19 mouse cellular contexts compared by ENCODE assay signal in genomic region chr17:62788783-62789182, GRCm38 (mm10).
DNase-seq lines count a peak whose midpoint lies in the region; ATAC-seq and TF ChIP-seq lines count a peak whose summit lies in the region.
"Had no signal": no experiment of that assay in that cellular context is flagged by ENCODE, and none has a peak within 500 bp of the region (broad histone marks: within the 10 kb centered on the region; RNA-seq: fewer than 3 reads in every experiment).

No protein-coding gene starts in this region.

- 36% methylated on average over 6 of the region's 6 CpGs for WGBS in embryonic facial prominence, embryonic 13.5 days
- WGBS in embryonic facial prominence, embryonic 10.5 days, result 40% methylated on average over 6 of the region's 6 CpGs
- WGBS in kidney, embryonic 14.5 days, result 60% methylated on average over 6 of the region's 6 CpGs
- WGBS in midbrain, embryonic 12.5 days, result 6% methylated on average over 6 of the region's 6 CpGs

- H3K4me2 ChIP-seq in embryonic facial prominence, embryonic 13.5 days, result peak overlapping the region; percentile 32
- no peak overlapping the region for H3K4me2 ChIP-seq in kidney, embryonic 14.5 days (replicated peaks; ENCODE audit: low read depth, low read length)
- peak overlapping the region; percentile 33; the same call in 1 of the 2 replicates for H3K4me2 ChIP-seq in midbrain, embryonic 12.5 days (replicated peaks)
- H3K4me2 ChIP-seq: heart, embryonic 15.5 days; intestine, embryonic 15.5 days; limb, embryonic 13.5 days had no signal

- TF ChIP-seq CTCF in ES-Bruce4 (IDR thresholded peaks at IDR 0.05; ENCODE audit: low read depth, low read length), result no peak

- no peak overlapping the region for H3K27ac ChIP-seq in embryonic facial prominence, embryonic 13.5 days
- H3K27ac ChIP-seq in embryonic facial prominence, embryonic 10.5 days (replicated peaks), result no peak overlapping the region
- H3K27ac ChIP-seq in kidney, embryonic 14.5 days (ENCODE audit: low read depth, low read length), result no peak overlapping the region
- H3K27ac ChIP-seq in ES-Bruce4 (ENCODE audit: insufficient read depth, low read length), result 0 out of 2 replicates have a peak overlapping the region, but pooled peaks have one; percentile 19
- H3K27ac ChIP-seq in midbrain, embryonic 12.5 days (replicated peaks), result no peak overlapping the region; the same call in 1 of the 2 replicates
- H3K27ac ChIP-seq: heart, embryonic 15.5 days; hindbrain, embryonic 10.5 days; intestine, embryonic 15.5 days; limb, embryonic 13.5 days; liver, embryonic 14.5 days had no signal

- no peak overlapping the region for H3K4me3 ChIP-seq in embryonic facial prominence, embryonic 13.5 days
- H3K4me3 ChIP-seq in embryonic facial prominence, embryonic 10.5 days, result no peak overlapping the region
- H3K4me3 ChIP-seq in kidney, embryonic 14.5 days (ENCODE audit: low read length), result no peak overlapping the region
- no peak overlapping the region for H3K4me3 ChIP-seq in ES-Bruce4 (ENCODE audit: low read depth, low read length)
- no peak overlapping the region for H3K4me3 ChIP-seq in midbrain, embryonic 12.5 days
- H3K4me3 ChIP-seq: heart, embryonic 15.5 days; hindbrain, embryonic 10.5 days; intestine, embryonic 15.5 days; limb, embryonic 13.5 days had no signal

- H3K9me3 ChIP-seq in embryonic facial prominence, embryonic 13.5 days, result no peaks in the 10 kb centered on the region
- H3K9me3 ChIP-seq in embryonic facial prominence, embryonic 10.5 days, result no peaks in the 10 kb centered on the region
- no peaks in the 10 kb centered on the region for H3K9me3 ChIP-seq in kidney, embryonic 14.5 days (ENCODE audit: control insufficient read depth, low read length)
- H3K9me3 ChIP-seq in ES-Bruce4 (replicated peaks; ENCODE audit: control insufficient read depth, insufficient read depth, low read length, poor library complexity, severe bottlenecking), result no peaks in the 10 kb centered on the region
- no peaks in the 10 kb centered on the region for H3K9me3 ChIP-seq in midbrain, embryonic 12.5 days
- H3K9me3 ChIP-seq: heart, embryonic 15.5 days; hindbrain, embryonic 10.5 days; intestine, embryonic 15.5 days; limb, embryonic 13.5 days had no signal

- H3K27me3 ChIP-seq in embryonic facial prominence, embryonic 13.5 days, result no peaks in the 10 kb centered on the region
- H3K27me3 ChIP-seq in embryonic facial prominence, embryonic 10.5 days (replicated peaks; ENCODE audit: low read depth, poor library complexity, severe bottlenecking), result no peaks in the 10 kb centered on the region
- no peaks in the 10 kb centered on the region for H3K27me3 ChIP-seq in kidney, embryonic 14.5 days (ENCODE audit: control insufficient read depth, insufficient read depth, low read length)
- peaks cover 2% of the 10 kb centered on the region; the same call in 1 of the 2 replicates for H3K27me3 ChIP-seq in ES-Bruce4 (ENCODE audit: control insufficient read depth, insufficient read depth, low read length, poor library complexity, severe bottlenecking)
- H3K27me3 ChIP-seq in midbrain, embryonic 12.5 days, result peaks cover 57% of the 10 kb centered on the region
- H3K27me3 ChIP-seq: heart, embryonic 15.5 days; intestine, embryonic 15.5 days had no signal

- ATAC-seq in embryonic facial prominence, embryonic 13.5 days (ENCODE audit: insufficient number of reproducible peaks, insufficient read depth, low FRiP score, low TSS enrichment, low read depth), result no peak
- no peak for ATAC-seq in kidney, embryonic 14.5 days (ENCODE audit: low FRiP score, low TSS enrichment)
- ATAC-seq in midbrain, embryonic 12.5 days (ENCODE audit: low FRiP score, low read depth), result no peak
- ATAC-seq: CD4-positive, CD25-positive, alpha-beta regulatory T cell, adult 4 months; intestine, embryonic 15.5 days had no signal

- no peak overlapping the region for H3K9ac ChIP-seq in embryonic facial prominence, embryonic 13.5 days
- H3K9ac ChIP-seq in kidney, embryonic 14.5 days (ENCODE audit: low read depth, low read length), result no peak overlapping the region
- no peak overlapping the region for H3K9ac ChIP-seq in ES-Bruce4 (ENCODE audit: low read depth, poor library complexity, severe bottlenecking)
- H3K9ac ChIP-seq in midbrain, embryonic 12.5 days (replicated peaks), result no peak overlapping the region
- H3K9ac ChIP-seq: heart, embryonic 15.5 days; intestine, embryonic 15.5 days; limb, embryonic 13.5 days; liver, embryonic 14.5 days had no signal

- TF ChIP-seq EP300 in ES-Bruce4 (IDR thresholded peaks at IDR 0.05; ENCODE audit: insufficient read depth, low read depth, low read length), result no peak

- H3K4me1 ChIP-seq in embryonic facial prominence, embryonic 13.5 days, result peaks cover 62% of the 10 kb centered on the region
- peaks cover 77% of the 10 kb centered on the region for H3K4me1 ChIP-seq in embryonic facial prominence, embryonic 10.5 days
- H3K4me1 ChIP-seq in kidney, embryonic 14.5 days (ENCODE audit: control insufficient read depth, insufficient read depth, low read length), result peaks cover 20% of the 10 kb centered on the region; the same call in 1 of the 2 replicates
- H3K4me1 ChIP-seq in ES-Bruce4 (ENCODE audit: control insufficient read depth, insufficient read depth, low read length), result peaks cover 1% of the 10 kb centered on the region
- peaks cover 66% of the 10 kb centered on the region for H3K4me1 ChIP-seq in midbrain, embryonic 12.5 days

- DNase-seq in embryonic facial prominence, embryonic 10.5 days (ENCODE audit: low spot score), result no peak
- peak; percentile 9 for DNase-seq in kidney, adult 11 months
- DNase-seq in urinary bladder, postnatal 25 days (ENCODE audit: low spot score), result no peak
- DNase-seq in adipocyte (ENCODE audit: low spot score), result no peak
- DNase-seq: adrenal gland, adult 2 months; cerebellum, adult 11 months; cerebellum, postnatal 14 days; right cerebral cortex, postnatal 25 days; thymus, postnatal 36 days had no signal

- TF ChIP-seq POLR2A in ES-Bruce4 (IDR thresholded peaks at IDR 0.05; ENCODE audit: insufficient read depth, low read length), result no peak

- H3K36me3 ChIP-seq in embryonic facial prominence, embryonic 13.5 days, result no peaks in the 10 kb centered on the region
- H3K36me3 ChIP-seq in embryonic facial prominence, embryonic 10.5 days (replicated peaks), result no peaks in the 10 kb centered on the region
- H3K36me3 ChIP-seq in kidney, embryonic 14.5 days (ENCODE audit: control insufficient read depth, insufficient read depth, low read length), result no peaks in the 10 kb centered on the region
- no peaks in the 10 kb centered on the region for H3K36me3 ChIP-seq in ES-Bruce4 (ENCODE audit: control insufficient read depth, insufficient read depth, low read length, poor library complexity, severe bottlenecking)
- H3K36me3 ChIP-seq in midbrain, embryonic 12.5 days, result no peaks in the 10 kb centered on the region
- H3K36me3 ChIP-seq: heart, embryonic 15.5 days; hindbrain, embryonic 10.5 days; intestine, embryonic 15.5 days; limb, embryonic 13.5 days had no signal
